Mouse (Mus musculus) thymus, postnatal 0 days (tissue): ENCODE data around the gene Arf4. TPM values are rescaled to one million over a fixed set of nuclear protein-coding genes. Genes with fewer than 3 reads are reported as not detected.
"Not testable (repeated sequence)": the region's sequence is repeated elsewhere in the genome, so short reads cannot be mapped to it uniquely, and the experiment has no call there.

Experiments
- DNase-seq: peaks from one replicate; pipeline ENCODE4 v3.0.0-alpha.2; 2015; ENCODE audit warnings: low spot score
- microRNA-seq: library from miRNA; unstranded; fragments of <30 nt; microRNA quantifications from one replicate; pipeline ENCODE4, GENCODE M21; 2016; ENCODE audit warnings: borderline number of aligned reads
- polyA plus RNA-seq: library from polyadenylated mRNA; unstranded; fragments of >200 nt; fragmentation: Nextera tagmentation; extraction: Ambion mirVana; gene quantifications from 2 replicates; pipeline ENCODE4 v1.2.1, GENCODE M21; 2015

Arf4 gene
- polyA plus RNA-seq, 1 experiment from 2014 or later = 257 TPM

DNA sequence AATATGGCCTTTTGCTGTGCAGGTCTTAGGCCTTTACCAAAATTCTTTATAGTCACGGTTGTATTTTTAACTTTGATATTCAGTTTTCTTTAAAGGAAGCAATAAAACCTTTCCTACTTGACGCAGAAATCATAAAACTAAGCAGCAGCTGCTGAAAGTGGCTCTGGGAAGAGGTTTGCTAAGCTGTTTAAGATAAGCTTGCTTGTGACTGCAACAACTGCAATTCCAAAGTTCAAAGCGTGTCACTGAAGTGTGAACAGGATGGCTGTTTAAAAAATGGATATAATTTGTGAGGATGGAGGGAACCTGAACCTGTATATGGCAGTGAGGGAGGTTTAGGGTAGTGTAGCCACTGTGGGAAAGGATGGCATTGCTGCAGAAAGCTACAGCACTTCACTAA is 24.1 kb downstream of the Arf4 start:
- no peak for DNase-seq

DNA sequence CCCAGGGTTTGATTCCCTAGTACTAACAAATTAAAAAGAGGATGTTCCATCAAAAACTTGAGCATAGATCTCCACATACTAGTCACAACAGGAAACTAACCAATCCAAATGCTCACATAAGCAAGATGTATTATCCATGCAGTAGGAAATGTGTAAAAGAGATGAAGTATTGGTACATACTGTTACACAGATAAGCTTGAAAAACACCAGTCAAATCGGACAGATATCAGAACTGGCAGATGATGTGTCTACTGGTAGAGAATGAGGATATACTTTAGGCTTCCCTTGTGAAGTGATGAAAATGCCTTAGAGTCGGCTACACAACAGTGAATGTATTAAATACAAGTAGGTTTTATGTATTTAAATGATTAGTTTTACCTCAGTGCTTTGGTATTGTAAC is 24.6 kb downstream of the Arf4 start:
- DNase-seq = no peak

DNA sequence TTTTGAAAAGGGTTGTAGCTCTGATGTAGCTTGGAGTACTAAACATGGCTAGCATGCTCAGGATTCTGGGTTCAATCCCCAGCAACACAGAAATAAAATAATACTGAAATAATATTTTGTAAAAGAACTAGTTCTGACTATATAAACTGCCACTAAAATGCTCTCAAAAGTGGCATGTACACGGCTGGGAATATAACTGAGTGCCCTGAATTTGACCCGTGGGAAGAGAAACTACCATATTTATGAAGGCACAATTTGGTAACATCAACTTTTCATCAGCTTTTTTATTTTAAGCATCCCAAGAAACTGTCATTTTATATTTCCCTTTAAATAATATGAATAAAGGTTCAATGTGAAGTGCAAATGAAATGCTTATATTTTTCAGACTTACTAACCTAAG is 26.0 kb downstream of the Arf4 start:
- DNase-seq = no peak

DNA sequence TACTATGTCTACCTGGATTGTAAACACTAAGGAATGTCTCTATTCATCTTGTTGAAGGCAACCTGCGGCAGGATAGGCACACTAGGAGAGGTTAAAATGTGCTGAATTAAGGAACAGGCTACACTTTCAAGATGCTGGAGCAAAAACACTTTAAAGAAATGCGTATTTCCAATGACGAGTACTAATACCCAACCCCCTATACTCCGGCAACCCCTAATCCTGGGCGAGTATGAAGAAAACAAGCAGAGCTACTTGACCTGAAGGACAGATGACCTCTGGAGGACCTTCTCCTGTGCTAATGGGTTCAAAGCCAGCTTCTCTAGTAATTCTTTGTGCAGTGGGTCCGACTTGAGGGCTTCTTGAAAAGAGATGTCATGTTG is 30.1 kb downstream of the Arf4 start:
- DNase-seq = peak; percentile 4

DNA sequence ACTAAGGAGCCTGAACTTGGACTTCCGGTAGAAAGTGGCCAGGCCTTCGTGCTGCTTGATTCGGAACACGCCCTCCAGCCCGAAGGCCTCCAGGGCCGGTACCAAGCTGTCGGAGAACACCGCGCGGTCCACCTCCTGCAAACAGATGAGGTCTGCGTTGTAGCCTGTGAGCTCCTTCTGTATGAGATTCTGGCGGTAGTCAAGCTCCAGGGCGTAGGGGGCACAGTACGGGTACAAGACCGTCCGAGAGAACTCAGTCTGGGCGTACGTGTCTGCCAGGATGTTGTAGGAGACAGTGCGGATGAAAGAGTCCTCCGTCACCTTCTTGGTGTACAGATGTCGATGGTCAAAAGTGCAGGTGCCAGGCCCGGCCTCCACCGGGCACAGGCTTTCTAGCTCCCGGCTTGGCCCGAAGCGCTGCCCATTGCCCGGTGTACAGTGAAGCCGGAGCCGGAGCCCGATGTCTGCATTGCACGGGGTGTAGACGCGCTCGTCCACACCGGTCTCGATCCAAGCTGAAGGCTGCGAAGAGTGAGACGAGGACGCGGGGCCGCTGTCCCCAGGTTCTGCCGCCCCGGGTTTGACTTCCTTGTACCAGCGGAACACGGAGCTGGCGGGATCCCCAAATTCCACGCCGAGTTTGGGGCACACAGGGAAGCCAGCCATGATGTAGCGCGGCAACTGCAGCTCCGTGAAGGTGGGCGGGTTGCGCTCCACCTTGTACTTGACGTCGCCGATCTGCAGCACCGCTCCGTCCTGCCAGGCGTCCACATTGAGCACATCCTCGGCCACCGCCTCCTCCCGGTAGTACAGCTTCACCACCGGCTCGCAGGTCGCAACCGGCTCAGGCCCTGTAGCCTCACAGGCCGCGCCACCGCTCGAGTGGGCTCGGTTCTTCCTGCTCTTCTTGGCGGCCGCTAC is 30.8 kb downstream of the Arf4 start:
- peak; percentile 44 for DNase-seq

DNA sequence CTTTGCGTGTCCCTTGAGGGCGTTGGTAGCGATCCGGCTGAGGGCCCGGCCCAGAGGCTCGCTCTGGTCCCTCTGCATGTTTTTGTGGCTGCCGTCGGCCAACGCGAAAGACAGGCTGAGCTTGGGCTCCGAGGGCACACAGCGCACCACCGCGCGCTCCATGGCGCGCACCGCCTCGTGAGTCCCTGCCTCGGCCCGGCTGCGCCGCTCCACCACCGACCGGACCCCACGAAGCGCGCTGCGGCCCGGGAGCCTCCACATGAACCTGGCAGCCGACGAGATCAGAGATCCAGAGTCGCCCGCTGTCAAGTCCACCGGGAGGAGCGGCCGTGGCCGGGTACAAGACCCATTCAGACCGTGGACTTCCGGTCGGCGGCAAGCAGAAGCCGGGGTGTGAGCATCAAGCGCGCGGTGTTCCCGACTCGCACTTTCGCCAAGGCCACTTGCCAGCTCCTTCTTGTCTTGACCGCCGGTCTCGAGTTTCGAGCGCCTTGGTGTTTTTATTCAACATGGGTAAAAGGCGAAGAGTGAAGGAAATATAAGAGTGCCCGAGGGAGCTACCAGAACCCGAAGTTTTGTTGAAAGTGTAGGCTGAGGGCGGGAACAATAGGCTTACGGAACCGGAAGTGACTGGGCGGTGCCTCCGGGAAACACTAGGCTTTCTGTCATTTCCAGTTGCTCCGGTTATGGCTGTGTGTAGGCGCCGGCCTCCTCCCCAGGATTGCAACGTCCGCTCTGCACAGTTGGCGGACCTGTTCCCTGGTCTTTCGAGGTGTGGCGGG is 31.6 kb downstream of the Arf4 start, which contains the start of gene Pde12:
Pde12 (minus strand) TSS at position 592 of the 782 bp plus-strand sequence.
- DNase-seq = peak; percentile 92

DNA sequence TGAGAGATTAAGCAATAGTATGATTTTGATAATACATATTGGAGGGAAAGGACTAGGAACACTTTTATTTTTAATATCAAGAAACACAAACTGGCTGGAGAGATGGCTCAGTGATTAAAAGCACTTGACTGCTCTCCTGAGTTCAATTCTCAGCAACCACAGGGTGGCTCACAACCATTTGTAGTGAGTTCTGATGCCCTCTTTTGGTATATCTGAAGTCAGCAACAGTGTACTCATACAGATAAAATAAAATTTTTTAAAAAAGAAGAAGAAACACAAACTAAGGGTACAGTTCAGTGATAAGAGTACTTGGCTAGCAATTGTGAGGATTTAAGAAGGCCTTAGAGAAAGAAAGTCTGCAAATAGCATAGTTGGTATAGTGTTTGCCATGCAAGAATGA is 33.1 kb downstream of the Arf4 start:
- peak; percentile 21 for DNase-seq

DNA sequence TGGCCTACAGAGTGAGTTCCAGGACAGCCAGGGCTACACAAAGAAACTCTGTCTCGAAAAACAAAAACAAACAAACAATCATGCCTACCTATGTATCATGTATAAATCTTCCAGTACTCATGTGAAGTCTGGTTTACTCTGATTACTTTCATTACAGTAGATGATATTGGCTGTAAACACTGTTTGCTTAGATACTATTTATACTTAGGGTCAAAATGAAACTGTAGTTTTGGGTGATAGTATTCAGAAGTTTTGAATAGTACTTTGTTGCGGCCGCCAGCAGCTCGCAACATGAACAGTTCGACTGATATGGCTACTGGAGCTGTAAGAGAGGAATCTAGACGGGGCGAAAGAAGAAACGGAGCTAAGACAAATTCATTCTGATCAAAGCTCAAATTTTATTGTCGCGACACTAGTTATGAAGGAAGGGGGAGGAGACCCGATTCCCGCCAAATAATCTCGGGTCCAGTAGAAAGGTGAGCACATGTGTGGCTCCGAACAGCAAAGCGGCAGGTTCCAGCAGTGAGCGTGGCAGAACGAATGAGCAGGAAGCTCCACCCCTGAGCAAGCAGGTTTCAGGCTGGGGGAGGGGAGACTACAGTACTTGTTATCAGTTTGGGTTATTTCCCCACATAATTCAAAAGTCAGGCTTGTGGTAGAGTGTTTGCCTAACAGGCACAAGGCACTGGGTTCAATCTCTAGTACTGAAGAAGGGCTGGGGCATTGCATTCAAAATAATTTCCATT is 34.2 kb downstream of the Arf4 start:
- DNase-seq = not testable (repeated sequence)

DNA sequence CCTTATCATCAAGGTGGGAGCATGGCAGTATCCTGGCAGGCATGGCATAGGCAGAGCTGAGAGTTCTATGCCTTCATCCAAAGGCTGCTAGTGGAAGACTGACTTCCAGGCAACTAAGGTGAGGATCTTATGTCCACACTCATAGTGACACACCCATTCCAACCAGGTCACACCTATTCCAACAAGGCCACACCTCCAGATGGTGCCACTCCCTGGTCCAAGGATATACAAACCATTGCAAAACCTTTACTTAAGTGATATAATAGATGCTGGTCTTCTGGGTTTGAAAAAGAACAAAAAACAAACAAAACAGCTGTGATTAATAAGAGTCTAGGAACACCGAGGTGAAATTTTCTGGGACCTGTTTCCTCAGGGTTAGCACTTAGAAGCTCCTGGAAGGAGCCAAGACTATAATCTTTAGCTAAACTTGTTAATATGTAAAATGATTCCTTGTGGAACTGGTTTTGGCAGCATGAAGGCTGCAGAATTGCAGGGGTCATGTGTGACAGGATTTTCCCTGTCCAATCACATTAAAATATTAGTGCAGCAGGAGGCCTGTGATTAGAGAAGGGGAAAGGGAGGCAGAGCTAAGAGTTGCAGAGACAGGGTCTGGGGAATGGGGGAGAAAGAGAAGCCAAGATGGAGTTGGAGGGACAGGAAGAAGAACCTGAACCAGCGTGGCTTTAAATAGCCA is 36.7 kb downstream of the Arf4 start:
- not testable (repeated sequence) for DNase-seq

DNA sequence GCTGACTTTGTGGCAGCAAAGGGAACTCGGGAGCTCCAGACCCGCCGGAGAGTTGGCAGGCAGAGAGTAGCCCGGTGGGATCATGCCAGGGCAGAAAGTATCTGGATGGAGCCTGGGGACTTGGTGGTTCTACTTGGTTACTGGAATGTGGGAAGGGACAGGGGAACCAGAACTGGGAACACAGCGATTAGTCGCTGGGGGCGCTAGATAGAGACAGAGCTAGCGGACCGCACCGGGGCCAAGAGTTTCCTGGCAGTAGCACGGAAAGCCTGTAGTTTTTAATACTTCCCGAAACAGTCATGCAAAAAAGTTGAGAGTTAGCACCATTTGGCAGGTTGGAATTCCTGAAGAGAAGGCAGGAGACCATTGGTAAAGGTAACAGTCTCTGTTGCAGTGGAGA is 37.5 kb downstream of the Arf4 start:
- peak; percentile 14 for DNase-seq

DNA sequence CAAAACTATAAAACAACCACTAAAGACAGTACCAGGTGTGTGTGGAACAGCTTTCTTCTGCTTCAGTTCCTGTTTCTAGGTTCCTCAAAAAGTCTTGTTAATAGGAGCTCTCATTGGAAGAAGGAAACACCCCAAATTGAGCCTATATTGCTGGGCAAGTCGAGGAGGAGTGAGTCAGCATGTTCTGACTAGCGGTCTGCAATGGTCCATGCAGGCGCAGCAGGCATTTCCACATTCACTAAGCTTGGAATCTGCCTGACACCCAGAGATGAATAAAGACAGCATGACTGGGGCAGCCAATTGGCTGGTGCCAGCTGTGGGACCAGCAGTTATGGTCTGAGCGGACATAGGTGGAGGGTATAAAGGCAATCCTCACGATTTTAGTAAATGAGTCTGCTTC is 37.9 kb downstream of the Arf4 start:
- DNase-seq = no peak

DNA sequence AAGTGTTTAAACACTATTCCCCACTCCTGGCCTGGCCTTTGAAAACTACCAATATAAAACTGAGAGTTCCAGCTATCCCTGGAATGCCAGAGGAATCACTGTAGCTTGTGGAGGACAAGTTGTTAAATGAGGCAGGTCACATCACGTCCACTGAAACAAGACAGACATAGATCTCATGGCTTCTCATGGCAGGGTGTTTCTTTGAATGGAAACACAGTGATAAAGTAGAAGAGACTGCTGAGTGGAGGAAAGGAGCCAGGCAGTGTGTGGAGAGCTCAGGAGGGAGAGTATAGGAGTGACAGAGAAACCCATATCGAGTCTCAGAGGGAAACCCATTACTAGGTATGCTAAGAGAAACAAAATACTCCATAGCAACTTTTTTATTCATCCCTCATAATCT is 52.9 kb downstream of the Arf4 start:
- DNase-seq = no peak

DNA sequence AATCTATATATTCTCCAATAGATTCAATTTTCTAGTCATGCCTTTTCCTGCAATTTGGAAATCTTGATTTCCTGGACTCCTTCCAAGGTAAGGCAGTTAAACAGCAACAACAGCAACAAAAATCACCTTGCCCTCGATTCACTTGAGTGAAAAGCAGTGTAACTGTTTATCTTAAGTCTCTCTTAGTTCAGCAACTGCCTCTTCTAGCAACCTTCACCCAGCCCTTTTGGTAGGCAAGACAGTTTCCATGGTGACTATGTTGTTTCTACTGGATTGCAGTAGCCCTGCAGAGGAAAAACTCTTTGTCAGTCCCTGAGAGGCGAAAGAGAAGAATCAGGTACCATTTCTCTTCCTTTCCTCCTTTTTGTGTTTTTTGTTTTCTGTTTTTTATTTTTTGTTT is 53.5 kb downstream of the Arf4 start:
- no peak for DNase-seq

DNA sequence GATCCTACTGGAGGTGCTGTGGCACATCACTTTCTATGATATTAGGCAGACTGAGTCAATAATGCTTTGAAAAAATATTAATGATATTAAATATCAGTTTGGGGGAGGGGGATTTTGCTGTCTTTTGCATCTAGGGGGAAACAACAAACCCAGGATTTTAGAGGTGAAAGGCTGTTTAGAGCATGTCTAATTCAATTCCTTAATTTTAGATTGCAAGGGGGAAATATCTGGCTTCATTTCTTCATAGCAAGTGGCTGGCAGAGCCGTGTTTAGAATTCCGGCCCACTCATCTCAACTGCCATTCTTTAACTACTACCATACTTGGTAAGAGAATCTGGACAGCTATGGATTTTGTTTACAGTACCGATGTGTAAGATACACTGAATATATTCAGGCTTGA is 55.1 kb downstream of the Arf4 start, which contains the start of gene Dnah12:
Dnah12 (plus strand) TSS at position 301 of the 400 bp plus-strand sequence.
- DNase-seq = no peak

DNA sequence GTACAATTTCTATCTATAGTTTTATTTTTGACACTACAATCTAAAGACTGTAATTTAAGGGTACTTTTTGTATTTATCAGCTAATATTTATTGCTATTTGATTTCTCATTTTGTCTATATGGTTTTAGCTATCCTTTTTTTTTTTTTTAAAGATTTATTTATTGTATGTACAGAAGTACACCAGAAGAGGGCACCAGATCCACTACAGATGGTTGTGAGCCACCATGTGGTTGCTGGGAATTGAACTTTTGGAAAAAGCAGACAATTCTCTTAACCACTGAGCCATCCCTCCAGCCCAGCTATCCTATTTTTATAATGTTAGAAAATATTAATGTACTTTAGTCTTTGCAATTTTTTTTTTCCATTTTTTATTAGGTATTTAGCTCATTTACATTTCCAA is 60.0 kb downstream of the Arf4 start:
- peak; percentile 35 for DNase-seq

DNA sequence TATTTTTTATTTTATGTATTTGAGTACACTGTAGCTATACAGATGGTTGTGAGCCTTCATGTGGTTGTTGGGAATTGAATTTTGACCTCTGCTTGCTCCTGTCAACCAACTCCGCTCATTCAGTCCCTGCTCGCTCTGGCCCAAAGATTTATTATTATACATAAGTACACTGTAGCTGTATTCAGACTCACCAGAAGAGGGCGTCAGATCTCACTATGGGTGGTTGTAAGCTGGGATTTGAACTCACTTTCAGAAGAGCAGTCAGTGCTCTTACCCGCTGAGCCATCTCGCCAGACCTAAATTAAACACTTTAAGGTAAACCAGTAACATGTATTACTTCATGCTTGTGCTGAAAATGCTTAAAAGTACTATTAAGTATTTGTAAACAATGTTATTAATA is 67.4 kb downstream of the Arf4 start:
- DNase-seq = not testable (repeated sequence)

Small RNAs within 50 kb of the gene (microRNA-seq; reads per million reads assigned to microRNA genes)
- gene Mir7672 = 2.9 reads per million

Other genes starting within 250 kb of the Arf4 start
- 16.8 and 19.6 TPM in 2 replicates for gene Slmap, start 103.1 kb upstream of the Arf4 start, polyA plus RNA-seq
- 30.7 and 41.4 TPM in 2 replicates for gene Dennd6a, start 64.2 kb upstream of the Arf4 start, polyA plus RNA-seq
- gene Pde12, start 31.8 kb downstream of the Arf4 start, polyA plus RNA-seq = 14.3 and 15.9 TPM in 2 replicates
- 0.06 and 0.16 TPM in 2 replicates for gene Dnah12, start 55.2 kb downstream of the Arf4 start, polyA plus RNA-seq